Mouse (Mus musculus) ovary, postnatal 14 days (tissue): ENCODE results near the gene Sec62.
"Not testable (repeated sequence)": the region's sequence is repeated elsewhere in the genome, so short reads cannot be mapped to it uniquely, and the experiment has no call there.

Experiments used
- DNase-seq: peaks from one replicate; pipeline ENCODE4 v3.0.0; 2022; ENCODE audit warnings: low spot score

The Sec62 gene

DNA sequence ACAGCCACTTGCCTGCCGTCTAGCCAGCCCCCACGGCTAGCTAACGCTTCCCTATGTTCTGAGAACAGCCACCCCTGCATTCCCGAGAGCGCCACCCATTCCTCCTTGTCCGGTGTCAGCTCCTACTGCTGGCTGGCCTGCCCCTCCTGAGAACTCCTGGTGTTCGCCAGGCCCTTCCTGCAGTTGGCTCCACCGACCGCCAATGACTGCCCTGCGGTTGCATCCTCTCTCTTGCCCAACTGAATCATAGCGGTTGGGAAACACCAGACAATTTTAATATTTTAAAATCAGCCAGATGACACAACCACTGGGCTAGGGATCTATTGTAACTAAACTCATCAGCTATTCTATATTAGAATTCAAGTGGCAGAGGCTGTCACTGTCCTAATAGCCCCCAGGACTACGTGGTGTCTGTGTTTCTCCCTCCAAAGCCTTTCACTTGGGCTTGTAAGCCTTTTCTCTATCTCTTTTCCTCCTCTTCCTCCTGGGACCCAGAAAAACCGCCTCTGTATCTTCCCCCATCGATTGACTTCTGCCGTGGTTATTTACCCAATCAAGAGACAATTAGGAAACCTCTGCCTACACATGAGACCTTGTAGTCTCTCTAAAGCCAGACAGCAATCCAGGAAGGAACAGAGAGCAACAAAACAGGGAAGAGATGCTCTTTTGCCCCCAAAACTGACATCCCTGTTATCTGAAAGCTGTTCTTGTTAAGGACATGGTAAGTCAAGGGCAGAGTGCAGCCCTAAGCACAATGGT, 39.4 kb downstream of the Sec62 start:
- DNase-seq: no peak

- no peak for DNase-seq
Measured at GRCm38 (mm10) chr3:30833254-30833653, 40.6 kb downstream of the Sec62 start.

- DNase-seq: no peak
Measured at GRCm38 (mm10) chr3:30845755-30846154, 53.1 kb downstream of the Sec62 start.

- no peak for DNase-seq
Measured at GRCm38 (mm10) chr3:30847413-30847812, 54.7 kb downstream of the Sec62 start.

- no peak for DNase-seq
Measured at GRCm38 (mm10) chr3:30851422-30851821, 58.7 kb downstream of the Sec62 start.

- no peak for DNase-seq
Measured at GRCm38 (mm10) chr3:30853596-30853995, 60.9 kb downstream of the Sec62 start.

GRCm38 (mm10) chr3:30855604-30856458, 63.2 kb downstream of the Sec62 start, which contains the start of gene Gpr160:
Gene Gpr160, plus strand, starts transcription at chr3:30855950.
- DNase-seq: peak; percentile 49

DNA sequence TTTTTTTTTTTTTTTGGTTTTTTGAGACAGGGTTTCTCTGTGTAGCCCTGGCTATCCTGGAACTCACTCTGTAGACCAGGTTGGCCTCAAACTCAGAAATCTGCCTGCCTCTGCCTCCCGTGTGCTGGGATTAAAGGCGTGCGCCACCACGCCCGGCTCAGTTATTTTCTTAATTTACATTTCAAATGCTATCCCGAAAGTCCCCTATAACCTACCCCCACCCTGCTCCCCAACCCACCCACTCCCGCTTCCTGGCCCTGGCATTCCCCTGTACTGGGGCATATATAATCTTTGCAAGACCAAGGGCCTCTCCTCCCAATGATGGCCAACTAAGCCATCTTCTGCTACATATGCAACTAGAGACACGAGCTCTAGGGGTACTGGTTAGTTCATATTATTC, 66.9 kb downstream of the Sec62 start:
- DNase-seq: not testable (repeated sequence)

DNA sequence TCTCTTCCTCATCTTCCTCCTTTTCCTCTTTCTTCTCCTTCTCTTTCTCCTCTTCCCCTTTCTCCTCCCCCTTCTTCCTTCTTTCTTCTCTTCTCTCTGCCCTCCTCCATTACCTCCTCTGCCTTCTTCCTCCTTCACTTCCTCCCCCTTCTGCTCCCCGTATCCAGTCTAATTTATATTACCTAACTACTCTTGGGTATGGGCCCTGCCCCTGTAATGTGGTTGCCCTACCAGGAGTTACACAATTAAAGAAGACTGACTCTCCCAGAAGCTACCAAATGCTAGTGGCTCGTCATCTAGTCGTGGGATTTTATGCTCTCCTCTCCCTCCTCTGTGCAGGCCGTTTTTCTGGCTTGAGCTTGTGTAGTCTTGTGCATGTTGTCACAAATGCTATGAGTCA, 68.0 kb downstream of the Sec62 start:
- DNase-seq: no peak

GRCm38 (mm10) chr3:30863712-30864435, 71.2 kb downstream of the Sec62 start:
- DNase-seq: no peak

DNA sequence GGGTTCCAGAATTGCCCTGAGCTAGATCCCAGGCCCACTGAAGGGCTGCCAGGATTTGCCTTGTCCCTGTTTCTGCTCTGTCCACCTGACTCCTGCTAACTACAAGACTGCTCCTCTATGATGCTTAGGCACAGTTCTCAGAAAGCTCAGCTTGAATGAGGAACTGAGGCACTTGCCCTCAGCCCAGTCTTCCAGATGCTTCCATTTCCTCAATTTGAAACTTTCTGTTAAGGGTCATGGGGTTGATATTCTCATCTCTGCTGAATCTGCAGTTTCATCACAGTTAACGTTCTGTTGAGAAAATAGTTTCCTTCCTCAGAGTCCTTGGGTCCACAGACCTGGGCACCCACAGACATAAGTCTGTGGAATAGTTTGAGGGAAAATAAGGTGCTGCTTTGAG, 72.0 kb downstream of the Sec62 start:
- no peak for DNase-seq

- no peak for DNase-seq
Measured at GRCm38 (mm10) chr3:30868176-30868575, 75.5 kb downstream of the Sec62 start.

GRCm38 (mm10) chr3:30868625-30869024, 76.0 kb downstream of the Sec62 start:
- no peak for DNase-seq

GRCm38 (mm10) chr3:30869995-30870394, 77.3 kb downstream of the Sec62 start:
- DNase-seq: no peak
